8 mouse cellular contexts compared by ENCODE assay signal in genomic region chr11:93955256-93956150, GRCm38 (mm10). TPM values are rescaled to one million over a fixed set of nuclear protein-coding genes. Genes with fewer than 3 reads are reported as not detected.
DNase-seq lines count a peak whose midpoint lies in the region; ATAC-seq and TF ChIP-seq lines count a peak whose summit lies in the region.

No protein-coding gene starts in this region.

- intact Hi-C loops in heart, postnatal 14 days (cut with DNase I), result loop anchor here (5.0 to 10.0 kb wide), 2 partner anchors 42 to 259 kb away; partner anchors contain the start of genes Spag9 and Tob1

- under 1% methylated on average over 67 of the region's 67 CpGs for WGBS in forebrain, embryonic 14.5 days
- WGBS in liver, postnatal 0 days (ENCODE audit: insufficient replicate concordance), result under 1% methylated on average over 58 of the region's 67 CpGs
- under 1% methylated on average over 65 of the region's 67 CpGs for WGBS in neural tube, embryonic 13.5 days

- H3K27ac ChIP-seq in ES-E14 (ENCODE audit: insufficient read depth, low read depth, low read length, poor library complexity, severe bottlenecking), result peak overlapping the region; percentile 85
- H3K27ac ChIP-seq in forebrain, embryonic 14.5 days (ENCODE audit: low read depth, low read length), result peak overlapping the region; percentile 84
- H3K27ac ChIP-seq in liver, postnatal 0 days (ENCODE audit: low read depth), result peak overlapping the region; percentile 88
- peak overlapping the region; percentile 87 for H3K27ac ChIP-seq in neural tube, embryonic 13.5 days (replicated peaks)
- H3K27ac ChIP-seq in testis, adult 2 months (ENCODE audit: control insufficient read depth, insufficient read depth, low read depth, low read length), result peak overlapping the region; percentile 90

- in situ Hi-C loops in ES-E14 (cut with MboI; ENCODE audit: low sequenced_read_pairs in 2 of 2, unreplicated experiment in 2 of 2), result no loop called here

- H3K4me3 ChIP-seq in ES-E14 (ENCODE audit: insufficient read depth in 1 of 2, low read depth in 1 of 2, low read length in 2 of 2, poor library complexity in 1 of 2, severe bottlenecking in 1 of 2), result peak overlapping the region; percentile 75 to 83
- peak overlapping the region; percentile 56 for H3K4me3 ChIP-seq in forebrain, embryonic 14.5 days (ENCODE audit: low read depth, low read length)
- peak overlapping the region; percentile 74 for H3K4me3 ChIP-seq in liver, postnatal 0 days (ENCODE audit: low read depth, low read length)
- peak overlapping the region; percentile 61 for H3K4me3 ChIP-seq in neural tube, embryonic 13.5 days
- H3K4me3 ChIP-seq in testis, adult 2 months (ENCODE audit: control insufficient read depth, low read depth, low read length), result peak overlapping the region; percentile 92

- TF ChIP-seq EP300 in liver, postnatal 0 days (IDR thresholded peaks at IDR 0.05; ENCODE audit: low read depth), result no peak

- peak overlapping the region; percentile 91 for H3K4me2 ChIP-seq in forebrain, embryonic 14.5 days (ENCODE audit: low read length)
- H3K4me2 ChIP-seq in liver, postnatal 0 days (ENCODE audit: low read depth, low read length), result peak overlapping the region; percentile 92
- peak overlapping the region; percentile 94 for H3K4me2 ChIP-seq in neural tube, embryonic 13.5 days

- peak; percentile 36; the same call in 1 of the 2 replicates for TF ChIP-seq POLR2A in testis, adult 2 months (IDR thresholded peaks at IDR 0.05; ENCODE audit: control insufficient read depth, low read depth, low read length)

- DNase-seq in ES-E14 (ENCODE audit: low read depth, low spot score), result peak; percentile 89
- DNase-seq in cerebellum, adult 11 months, result peak; percentile 72
- DNase-seq in forebrain, embryonic 14.5 days (ENCODE audit: low spot score), result peak; percentile 91
- DNase-seq in heart, postnatal 14 days, result peak; percentile 94
- peak; percentile 89 for DNase-seq in layer of hippocampus, adult 11-12 months (ENCODE audit: low spot score)
- DNase-seq in liver, postnatal 0 days, result peak; percentile 91

- H3K4me1 ChIP-seq in ES-E14 (ENCODE audit: control insufficient read depth in 2 of 2, insufficient read depth in 2 of 2, low read length in 2 of 2, poor library complexity in 1 of 2), result peaks cover 3 to 17% of the 10 kb centered on the region in 2 experiments
- peaks cover 9% of the 10 kb centered on the region for H3K4me1 ChIP-seq in forebrain, embryonic 14.5 days (ENCODE audit: control insufficient read depth, insufficient read depth, low read length)
- H3K4me1 ChIP-seq in liver, postnatal 0 days (ENCODE audit: insufficient read depth), result peaks cover 29% of the 10 kb centered on the region
- peaks cover 40% of the 10 kb centered on the region for H3K4me1 ChIP-seq in neural tube, embryonic 13.5 days (replicated peaks)
- peaks cover 16% of the 10 kb centered on the region for H3K4me1 ChIP-seq in testis, adult 2 months (ENCODE audit: control insufficient read depth, insufficient read depth, low read length)

- ATAC-seq in forebrain, embryonic 14.5 days, result peak; percentile 97
- ATAC-seq in liver, postnatal 0 days, result peak; percentile 94
- peak; percentile 96 for ATAC-seq in neural tube, embryonic 13.5 days (ENCODE audit: low read depth)

- peaks cover 51% of the 10 kb centered on the region for H3K36me3 ChIP-seq in ES-E14 (ENCODE audit: control insufficient read depth, insufficient read depth, low read length, poor library complexity, severe bottlenecking)
- peaks cover 60% of the 10 kb centered on the region for H3K36me3 ChIP-seq in forebrain, embryonic 14.5 days (ENCODE audit: control insufficient read depth, insufficient read depth, low read length)
- peaks cover 27% of the 10 kb centered on the region for H3K36me3 ChIP-seq in liver, postnatal 0 days (replicated peaks; ENCODE audit: insufficient read depth, low read length)
- peaks cover 61% of the 10 kb centered on the region for H3K36me3 ChIP-seq in neural tube, embryonic 13.5 days
- no peaks in the 10 kb centered on the region for H3K36me3 ChIP-seq in testis, adult 2 months (ENCODE audit: control insufficient read depth, insufficient read depth, low read length)

- H3K9me3 ChIP-seq in ES-E14 (ENCODE audit: control insufficient read depth, insufficient read depth, low read depth, low read length), result no peaks in the 10 kb centered on the region
- H3K9me3 ChIP-seq in forebrain, embryonic 14.5 days (replicated peaks; ENCODE audit: control insufficient read depth, low read length), result no peaks in the 10 kb centered on the region
- no peaks in the 10 kb centered on the region for H3K9me3 ChIP-seq in liver, postnatal 0 days (ENCODE audit: low read length)
- H3K9me3 ChIP-seq in neural tube, embryonic 13.5 days, result no peaks in the 10 kb centered on the region

- H3K27me3 ChIP-seq in forebrain, embryonic 14.5 days (replicated peaks; ENCODE audit: control insufficient read depth, insufficient read depth, low read length), result no peaks in the 10 kb centered on the region
- no peaks in the 10 kb centered on the region for H3K27me3 ChIP-seq in liver, postnatal 0 days (ENCODE audit: insufficient read depth, low read length)
- H3K27me3 ChIP-seq in neural tube, embryonic 13.5 days, result no peaks in the 10 kb centered on the region
- H3K27me3 ChIP-seq in testis, adult 2 months (ENCODE audit: control insufficient read depth, insufficient read depth, low read length), result no peaks in the 10 kb centered on the region

- H3K9ac ChIP-seq in ES-E14 (ENCODE audit: insufficient read depth, low read depth, low read length, poor library complexity, severe bottlenecking), result peak overlapping the region; percentile 89
- H3K9ac ChIP-seq in forebrain, embryonic 14.5 days (ENCODE audit: low read length), result peak overlapping the region; percentile 65
- peak overlapping the region; percentile 75 for H3K9ac ChIP-seq in liver, postnatal 0 days (replicated peaks)
- peak overlapping the region; percentile 79 for H3K9ac ChIP-seq in neural tube, embryonic 13.5 days

- peak; percentile 40; the same call in 1 of the 2 replicates for TF ChIP-seq CTCF in liver, postnatal 0 days (IDR thresholded peaks at IDR 0.05; ENCODE audit: low read depth)
- no peak; the same call in 1 of the 2 replicates for TF ChIP-seq CTCF in testis, adult 2 months (IDR thresholded peaks at IDR 0.05; ENCODE audit: control insufficient read depth, insufficient read depth, insufficient replicate concordance, low read depth, low read length)

TF ChIP-seq in ES-E14, 5 proteins besides CTCF, POLR2A, EP300 and RAD21:
- TF ChIP-seq MAFK (IDR thresholded peaks at IDR 0.05; ENCODE audit: insufficient read depth, low read depth, low read length) (no peak), ZNF384 (IDR thresholded peaks at IDR 0.05; ENCODE audit: low read depth, low read length) (no peak), CHD2 (IDR thresholded peaks at IDR 0.05; ENCODE audit: low read depth, low read length) (no peak)

RNA-seq across cellular contexts. Expression of gene Nme2, which starts 0.6 kb away (rescaled TPM):
- 833 and 1,053 TPM in 2 replicates for total RNA-seq in ES-E14 (2012; rRNA removed)
- 107 and 124 TPM in 2 replicates for polyA plus RNA-seq in forebrain, embryonic 14.5 days (2014; fragmentation: Nextera tagmentation; extraction: Ambion mirVana)
- total RNA-seq in heart, postnatal 14 days (2021), result 1,000 to 10,000 TPM in 1 of 2 experiments, 100 to 1,000 TPM in 1; 981 to 1,061 TPM
- 166 and 188 TPM in 2 replicates for polyA plus RNA-seq in liver, postnatal 0 days (2015; fragmentation: Nextera tagmentation; extraction: Ambion mirVana)
- polyA plus RNA-seq in neural tube, embryonic 13.5 days (2015; fragmentation: Nextera tagmentation; extraction: Ambion mirVana), result 86.7 and 107 TPM in 2 replicates
- 52.8 and 55.1 TPM in 2 replicates for polyA plus RNA-seq in testis, adult 2 months (2012; rRNA removed)

RNA-seq across cellular contexts. Expression of gene Gm20390, which starts 12.6 kb away (rescaled TPM):
- total RNA-seq in ES-E14 (2012; rRNA removed), result 342 and 419 TPM in 2 replicates
- 359 and 434 TPM in 2 replicates for polyA plus RNA-seq in forebrain, embryonic 14.5 days (2014; fragmentation: Nextera tagmentation; extraction: Ambion mirVana)
- 10 to 100 TPM; 16.9 to 26.8 TPM for total RNA-seq in heart, postnatal 14 days (2021)
- 143 and 158 TPM in 2 replicates for polyA plus RNA-seq in liver, postnatal 0 days (2015; fragmentation: Nextera tagmentation; extraction: Ambion mirVana)
- polyA plus RNA-seq in neural tube, embryonic 13.5 days (2015; fragmentation: Nextera tagmentation; extraction: Ambion mirVana), result 330 and 375 TPM in 2 replicates
- polyA plus RNA-seq in testis, adult 2 months (2012; rRNA removed), result 17.1 and 19.8 TPM in 2 replicates

RNA-seq across cellular contexts. Expression of gene Nme1, which starts 12.8 kb away (rescaled TPM):
- 141 and 163 TPM in 2 replicates for total RNA-seq in ES-E14 (2012; rRNA removed)
- polyA plus RNA-seq in forebrain, embryonic 14.5 days (2014; fragmentation: Nextera tagmentation; extraction: Ambion mirVana), result 391 and 476 TPM in 2 replicates
- total RNA-seq in heart, postnatal 14 days (2021), result 10 to 100 TPM; 16.6 to 21.5 TPM
- 73.5 and 84.8 TPM in 2 replicates for polyA plus RNA-seq in liver, postnatal 0 days (2015; fragmentation: Nextera tagmentation; extraction: Ambion mirVana)
- polyA plus RNA-seq in neural tube, embryonic 13.5 days (2015; fragmentation: Nextera tagmentation; extraction: Ambion mirVana), result 302 and 356 TPM in 2 replicates
- polyA plus RNA-seq in testis, adult 2 months (2012; rRNA removed), result 51.5 and 54.6 TPM in 2 replicates

RNA-seq across cellular contexts. Expression of gene Spag9, which starts 40.4 kb away (rescaled TPM):
- total RNA-seq in ES-E14 (2012; rRNA removed), result 16.5 and 20.9 TPM in 2 replicates
- polyA plus RNA-seq in forebrain, embryonic 14.5 days (2014; fragmentation: Nextera tagmentation; extraction: Ambion mirVana), result 89.6 and 109 TPM in 2 replicates
- 100 to 1,000 TPM; 145 to 146 TPM for total RNA-seq in heart, postnatal 14 days (2021)
- polyA plus RNA-seq in liver, postnatal 0 days (2015; fragmentation: Nextera tagmentation; extraction: Ambion mirVana), result 21.3 and 22.8 TPM in 2 replicates
- 82.4 and 83.4 TPM in 2 replicates for polyA plus RNA-seq in neural tube, embryonic 13.5 days (2015; fragmentation: Nextera tagmentation; extraction: Ambion mirVana)
- polyA plus RNA-seq in testis, adult 2 months (2012; rRNA removed), result 17.7 and 18.8 TPM in 2 replicates

Comparison
In these comparisons a context has a peak if more than half of its experiments do, and no peak if none do; other contexts are left out.
1. Peak in every context shown above with its lines: DNase-seq, ATAC-seq, H3K4me3 ChIP-seq and H3K27ac ChIP-seq.